Mouse (Mus musculus) cerebellum, adult (tissue): ENCODE results near the gene Lat.
"Not testable (repeated sequence)": the region's sequence is repeated elsewhere in the genome, so short reads cannot be mapped to it uniquely, and the experiment has no call there.

ENCODE experiments used
- ATAC-seq: cut with Nextera tagmentation; 2 replicates; pipeline ENCODE4 v1.9.2; 2017; ENCODE audit warnings: mild to moderate bottlenecking, moderate library complexity, mixed read lengths; ENCODE audit not compliant: insufficient number of reproducible peaks, low FRiP score, low TSS enrichment

Gene Lat

DNA sequence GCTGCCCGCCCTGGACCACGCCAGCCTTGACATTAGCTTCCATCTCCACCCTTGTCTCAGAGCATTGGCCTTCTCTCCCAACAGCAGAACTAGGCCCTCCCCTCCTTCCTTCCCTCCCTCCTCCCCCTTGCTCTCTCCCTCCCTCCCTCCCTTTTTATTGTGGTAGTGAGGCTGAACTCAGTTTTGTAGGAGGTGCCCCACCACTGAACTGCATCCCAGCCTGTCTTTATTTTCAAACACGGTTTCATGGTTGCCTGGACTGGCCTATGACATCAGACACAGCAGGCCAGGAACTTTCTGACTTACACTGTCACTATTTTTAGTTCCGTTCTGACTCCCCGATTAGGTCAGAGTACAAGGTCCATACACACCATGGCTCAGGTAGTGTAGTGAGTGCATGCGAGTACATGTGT is 29.2 kb downstream of the Lat start:
- ATAC-seq, result no peak

DNA sequence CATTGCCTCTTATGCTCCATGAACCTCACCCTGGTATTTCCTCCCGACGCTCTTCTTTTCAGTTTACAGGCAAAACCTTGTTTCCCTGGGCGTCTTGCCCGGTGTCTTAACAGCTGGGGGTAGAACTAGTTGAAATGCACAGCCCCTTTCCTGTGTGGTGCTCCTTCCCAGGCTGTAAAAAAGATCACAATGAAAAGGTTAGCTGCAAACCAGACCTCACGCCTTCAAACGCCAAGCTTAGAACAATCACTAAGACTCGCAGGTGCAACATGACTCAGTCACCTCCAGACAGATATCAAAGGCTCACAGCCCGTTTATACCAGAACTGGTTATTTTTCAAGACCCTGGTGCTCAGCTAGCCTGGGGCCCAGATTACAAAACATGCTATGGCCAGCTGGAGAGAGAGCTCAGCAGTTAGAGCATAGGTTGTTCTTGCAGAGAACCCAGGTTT is 29.8 kb downstream of the Lat start:
- no peak for ATAC-seq

DNA sequence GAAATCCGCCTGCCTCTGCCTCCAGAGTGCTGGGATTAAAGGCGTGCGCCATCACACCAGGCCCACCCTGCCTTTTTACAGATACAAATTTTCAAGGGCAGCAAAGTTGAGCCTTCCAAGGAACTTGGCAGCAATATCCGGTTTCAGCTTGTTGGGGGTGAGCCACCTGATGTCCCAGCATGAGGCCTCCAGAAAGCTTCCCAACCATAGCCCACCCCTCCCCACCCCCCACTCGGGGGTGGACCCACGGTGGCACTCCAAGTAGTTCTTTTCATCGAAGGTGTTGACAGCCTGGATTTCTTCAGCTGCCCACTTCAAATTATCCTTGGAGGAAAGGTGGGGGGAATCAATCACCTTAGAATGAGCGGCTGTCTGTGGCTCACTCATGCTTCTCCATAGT is 30.5 kb downstream of the Lat start:
- ATAC-seq, result no peak

DNA sequence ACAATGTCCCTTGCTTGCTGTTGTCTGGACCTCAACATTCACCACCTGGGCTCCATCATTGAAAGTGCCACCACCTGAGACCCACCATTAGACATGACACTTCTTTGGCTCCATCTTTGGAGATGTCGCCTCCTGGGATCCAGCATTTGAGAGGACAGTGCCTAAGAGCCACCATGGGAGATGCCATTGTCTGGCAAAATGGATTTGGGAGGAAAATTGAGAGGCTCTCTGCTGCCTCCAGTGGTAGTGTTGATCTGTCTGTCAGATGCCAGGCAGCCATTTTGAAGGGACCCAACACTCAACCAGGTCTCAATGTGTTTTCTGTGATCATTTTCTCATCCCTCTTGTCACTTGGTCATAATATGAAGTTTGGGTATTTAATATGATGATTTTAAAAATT is 33.8 kb downstream of the Lat start:
- ATAC-seq, result no peak

DNA sequence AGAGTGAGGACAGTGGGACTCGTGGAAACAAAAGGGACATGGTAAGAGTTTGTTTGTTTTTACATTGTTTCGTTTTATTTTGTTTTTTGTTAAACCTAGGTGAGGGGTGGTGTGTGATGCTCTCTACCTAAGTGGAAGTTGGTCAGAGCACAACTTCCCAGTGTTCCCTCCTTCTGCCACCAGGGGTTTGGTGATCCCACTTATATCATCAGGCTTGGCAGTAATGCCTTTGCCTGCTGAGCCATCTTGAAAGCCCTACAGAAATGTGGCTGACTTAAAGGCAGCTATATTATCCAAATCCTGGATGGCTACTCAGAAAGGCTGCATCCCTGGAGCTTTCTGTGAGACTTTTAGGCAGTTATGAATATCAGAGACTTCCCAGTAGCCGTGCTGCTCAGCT is 36.7 kb downstream of the Lat start:
- no peak for ATAC-seq

DNA sequence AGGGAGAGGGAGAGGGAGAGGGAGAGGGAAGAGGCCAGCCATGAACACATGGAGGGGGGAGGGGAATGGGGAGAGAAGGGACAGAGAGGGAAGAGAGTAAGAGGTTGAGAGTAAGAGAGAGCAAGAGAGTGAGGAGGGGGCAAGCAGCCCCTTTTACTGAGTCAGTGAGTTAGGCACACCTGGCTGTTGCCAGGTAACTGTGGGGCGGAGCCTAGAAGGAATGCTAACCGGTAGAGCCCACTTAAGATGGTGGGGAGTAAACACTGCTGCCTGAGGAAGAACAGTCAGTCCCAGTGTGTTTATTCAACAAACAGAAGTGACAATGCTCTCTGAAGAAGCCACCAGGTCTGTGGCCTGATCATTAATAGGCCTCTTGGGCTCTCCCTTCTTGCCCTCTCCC is 38.7 kb downstream of the Lat start:
- no peak for ATAC-seq

DNA sequence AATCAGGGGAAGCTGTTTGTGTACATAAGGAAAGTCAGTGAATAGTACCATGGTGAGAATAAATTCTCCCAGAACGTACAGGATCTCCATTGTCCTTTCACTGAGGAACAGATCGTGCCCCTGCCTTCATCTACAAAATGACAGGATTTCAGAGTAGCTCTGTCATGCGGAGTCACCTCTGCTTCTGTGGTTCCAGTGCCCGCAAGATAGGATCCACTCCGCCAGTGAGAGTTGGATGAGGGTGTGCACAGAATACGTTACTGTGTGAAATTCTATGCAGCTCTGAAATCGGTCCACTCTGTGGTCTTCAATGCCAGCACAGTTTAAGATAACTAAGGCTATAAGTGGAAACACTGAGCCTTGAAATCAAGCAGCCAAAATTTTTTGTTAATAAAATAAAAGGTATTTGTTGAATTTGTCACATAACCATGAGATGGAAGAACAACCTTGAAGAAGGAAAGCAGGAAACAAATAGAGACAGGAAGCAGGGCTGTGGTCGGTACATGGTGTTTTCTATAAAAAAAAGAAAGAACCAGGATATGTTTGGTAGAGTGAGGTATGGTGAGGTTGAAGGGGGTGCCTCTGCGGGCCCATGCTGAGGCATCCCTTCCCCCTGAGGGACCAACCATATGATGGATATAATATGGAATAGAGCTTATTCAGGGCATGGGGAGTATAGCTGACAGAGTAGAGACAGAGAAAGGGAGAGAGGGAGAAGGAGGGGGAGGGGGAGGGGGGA is 39.3 kb downstream of the Lat start:
- ATAC-seq, result no peak

DNA sequence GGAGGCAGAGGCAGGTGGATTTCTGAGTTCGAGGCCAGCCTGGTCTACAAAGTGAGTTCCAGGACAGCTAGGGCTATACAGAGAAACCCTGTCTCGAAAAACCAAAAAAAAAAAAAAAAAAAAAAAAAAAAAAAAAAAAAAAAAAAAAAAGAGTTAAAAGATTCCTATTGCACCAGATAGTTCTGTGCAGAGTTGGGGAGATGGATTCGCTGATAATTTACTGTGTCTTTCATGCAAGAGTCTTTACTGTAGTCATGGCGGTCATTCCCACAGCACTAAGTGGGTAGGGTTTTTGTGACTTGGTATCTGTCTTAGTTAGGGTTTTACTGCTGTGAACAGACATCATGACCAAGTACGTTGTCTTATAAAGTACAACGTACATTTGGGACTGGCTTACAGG is 40.5 kb downstream of the Lat start:
- not testable (repeated sequence) for ATAC-seq

DNA sequence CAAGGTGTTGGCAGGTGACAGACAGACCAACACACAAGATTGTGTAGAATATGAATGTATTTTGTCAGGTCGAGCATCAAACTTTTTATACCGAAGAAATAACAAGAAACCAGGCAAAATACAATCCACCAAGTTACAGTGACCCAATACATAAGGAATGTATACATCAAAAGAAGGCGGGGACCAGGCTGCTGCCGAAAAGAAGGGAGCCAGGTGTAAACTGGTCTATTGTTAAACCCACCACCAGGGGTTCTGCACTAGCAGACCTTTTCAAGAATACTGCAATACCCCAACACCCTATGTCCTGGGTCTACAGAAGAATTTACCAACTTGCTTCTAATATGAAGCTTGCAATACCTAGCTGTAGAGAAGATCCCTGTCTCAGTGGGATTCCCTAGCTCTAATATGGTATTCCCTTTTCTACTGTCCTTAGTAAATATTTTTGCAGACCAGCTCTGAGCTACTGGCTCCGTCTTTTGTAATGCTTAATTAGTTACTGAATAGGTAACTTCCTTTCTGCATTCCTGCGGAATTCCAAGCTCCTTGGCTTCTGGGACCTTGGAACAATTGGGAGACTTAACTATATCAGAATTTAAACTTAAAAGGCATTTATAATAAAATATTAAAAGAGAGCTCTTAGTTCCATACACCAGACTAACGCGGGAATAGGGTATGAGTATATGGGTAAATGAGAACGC is 43.6 kb downstream of the Lat start:
- ATAC-seq, result not testable (repeated sequence)

DNA sequence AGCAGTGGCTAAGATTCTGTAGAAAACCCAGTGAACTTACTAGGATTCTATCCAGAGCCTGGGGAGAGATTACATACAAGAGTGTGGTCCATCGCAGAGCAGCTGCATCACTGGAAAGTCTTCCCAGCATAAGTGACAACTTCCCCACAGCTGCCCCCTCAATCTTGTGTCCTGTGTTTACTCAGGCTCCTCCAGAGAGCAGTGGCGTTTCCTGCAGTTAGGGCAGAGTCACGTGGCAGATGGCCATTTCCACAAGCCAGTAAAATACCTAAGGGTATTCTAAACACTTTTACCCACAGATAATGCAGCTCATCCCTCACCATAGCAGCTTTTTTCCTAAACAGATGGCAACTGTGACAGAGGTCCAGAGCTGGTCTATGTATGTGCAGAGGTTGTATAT is 44.6 kb downstream of the Lat start:
- ATAC-seq, result no peak

DNA sequence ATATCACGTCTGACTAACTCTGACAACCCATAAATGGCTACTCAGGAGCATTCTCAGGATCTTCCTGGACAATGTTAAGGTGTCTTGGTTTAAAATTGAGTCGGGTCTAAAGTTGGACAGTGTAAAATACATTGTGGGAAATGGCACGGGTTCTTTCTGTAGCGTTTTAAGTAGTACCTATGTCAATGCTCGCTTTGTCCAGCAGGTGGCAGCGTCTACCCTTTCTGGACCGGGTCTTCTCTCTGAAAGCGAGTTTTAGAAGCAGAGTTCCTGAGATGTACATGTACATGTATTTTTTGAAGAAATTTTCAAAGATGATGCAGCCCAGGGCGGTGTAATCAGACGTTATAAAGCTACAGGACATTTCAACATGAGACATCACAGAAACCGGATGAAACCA is 45.6 kb downstream of the Lat start:
- no peak for ATAC-seq

DNA sequence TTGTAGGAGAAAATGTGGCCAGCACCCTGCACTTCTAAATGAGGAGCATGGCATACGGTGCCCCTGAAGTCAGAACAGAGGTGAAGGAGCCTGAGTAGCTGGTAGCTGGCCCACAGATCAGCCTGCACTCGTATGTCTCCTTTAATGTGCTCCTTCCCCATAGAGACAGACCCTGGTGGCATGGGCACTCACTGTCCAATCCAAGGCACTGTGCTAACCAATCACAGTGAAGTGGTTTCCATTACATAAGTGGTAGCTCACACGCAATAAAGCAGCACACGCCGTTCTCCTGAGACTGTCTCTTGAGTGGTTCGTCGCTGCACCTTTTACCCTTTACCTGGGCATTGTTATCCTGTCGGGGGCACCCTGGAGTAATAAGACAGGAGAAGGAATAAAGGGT is 55.1 kb downstream of the Lat start:
- ATAC-seq, result no peak
